Mouse (Mus musculus) left cerebral cortex, postnatal 14 days (tissue): ENCODE measurements at regions not wholly inside any gene's neighbourhood (a gene's known extent, or its start where the extent isn't known, plus 50 kb on each side); places are given as distances from the start of the nearest gene placed in this dataset.

Experiments used
- DNase-seq, 2 experiments: peaks; one replicate each; pipeline ENCODE4 v3.0.0; 2021 to 2022; ENCODE audit warnings: low spot score in 2 of 2, mixed read lengths in 1 of 2
- intact Hi-C: fragments of 180-260 bp; cut with DNase I; formaldehyde crosslinking; loops from one replicate; pipeline ENCODE4 v1.15.1; 2025

- peak; percentile 76 to 83 for DNase-seq
- intact Hi-C loops, result loop anchor here (1.0 kb wide), 1 partner anchor 152 kb away; no protein-coding TSS in a partner anchor
These were observed 150.7 kb downstream of the Ptger3 start for GRCm38 (mm10) chr3:157717313-157717921.

- no peak for DNase-seq
- intact Hi-C loops, result no loop called here
These were observed 147.3 kb downstream of the Ptger3 start for GRCm38 (mm10) chr3:157714023-157714422.

DNA sequence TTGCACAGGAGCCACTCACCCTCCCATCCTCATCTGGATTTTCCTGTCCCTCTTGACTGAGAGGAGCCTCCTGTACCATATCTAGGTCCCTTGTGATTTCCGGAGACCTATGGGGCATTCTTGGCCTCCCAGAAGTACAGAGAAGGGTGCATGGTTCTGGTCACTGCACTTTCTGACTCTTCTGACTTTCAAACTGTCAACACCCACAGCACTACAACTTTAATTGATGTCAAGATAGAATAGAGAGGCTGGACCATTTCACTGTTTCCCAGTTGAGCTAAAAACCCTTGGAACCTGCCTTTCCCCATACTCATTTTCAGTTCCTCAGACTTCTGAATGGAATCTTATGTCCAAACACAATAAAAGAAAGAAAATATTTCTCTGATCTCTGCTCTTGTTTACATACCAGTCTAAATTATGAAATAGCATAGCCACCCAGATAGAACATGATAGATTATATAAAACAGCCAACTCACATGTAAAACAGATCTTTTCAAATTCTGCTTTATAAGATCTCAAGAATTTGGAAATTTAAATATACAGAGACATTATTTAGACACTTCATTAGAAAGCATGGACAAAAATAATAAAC is 144.2 kb downstream of the Ptger3 start:
- intact Hi-C loops, result no loop called here
- DNase-seq, result no peak

- intact Hi-C loops, result no loop called here
- no peak for DNase-seq
These were observed 133.3 kb downstream of the Ptger3 start for GRCm38 (mm10) chr3:157699961-157700360.

GRCm38 (mm10) chr3:157698529-157698928 is 131.8 kb downstream of the Ptger3 start:
- intact Hi-C loops, result no loop called here
- no peak for DNase-seq

DNA sequence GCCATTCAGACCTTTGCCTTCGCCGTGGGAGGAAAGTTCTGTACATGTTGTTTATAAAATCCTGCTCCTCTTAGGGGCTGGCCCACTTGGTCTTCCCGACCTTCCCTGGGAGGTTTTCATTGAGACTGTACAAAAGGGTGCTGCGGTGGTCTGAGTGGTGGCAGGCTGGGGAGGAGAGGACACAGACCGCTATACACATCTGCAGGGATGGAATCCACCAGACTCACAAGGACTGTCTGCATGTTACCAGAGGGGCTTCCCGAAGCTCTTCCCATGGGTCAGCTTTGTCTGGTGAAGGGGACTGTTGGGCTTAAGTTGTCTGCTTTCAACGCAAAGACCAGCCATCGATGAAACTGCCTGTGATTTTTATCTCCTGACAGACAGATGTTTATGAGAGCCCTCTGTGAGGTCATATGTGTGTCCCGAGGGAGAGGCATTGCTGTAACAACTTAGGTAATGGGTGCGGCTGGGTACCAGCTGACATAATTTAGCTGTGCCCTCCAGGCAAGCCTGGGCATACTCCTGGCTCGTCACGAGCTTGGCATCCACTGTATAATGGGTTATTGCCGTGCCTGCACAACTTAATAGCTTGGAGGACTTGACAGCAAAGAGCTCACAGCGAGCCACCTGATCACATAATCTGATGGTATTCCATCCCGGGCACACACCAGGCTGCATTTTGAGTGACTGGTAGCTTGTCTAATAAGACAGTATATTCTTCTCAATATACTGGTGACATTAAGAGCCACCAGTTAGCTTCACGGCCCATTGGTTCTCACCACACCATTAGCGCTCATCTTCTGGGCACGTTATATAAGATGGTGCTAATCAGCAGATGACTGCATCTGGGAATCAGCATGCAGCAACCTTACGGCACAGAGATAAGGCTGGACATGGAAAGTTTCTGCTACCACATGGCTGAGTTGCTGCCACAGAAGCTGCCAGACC is 128.7 kb downstream of the Ptger3 start:
- intact Hi-C loops, result no loop called here

More for the DNA sequence above, 128.7 kb downstream of the Ptger3 start:
- no peak for DNase-seq
